Mouse (Mus musculus) heart, postnatal 10 days (tissue): ENCODE data around the gene Rhox3c. TPM values are rescaled to one million over a fixed set of nuclear protein-coding genes. Genes with fewer than 3 reads are reported as not detected.
"Not testable (repeated sequence)": the region's sequence is repeated elsewhere in the genome, so short reads cannot be mapped to it uniquely, and the experiment has no call there.

Experiments
- DNase-seq, 2 experiments: peaks; one replicate each; pipeline ENCODE4 v3.0.0; 2021
- intact Hi-C: fragments of 180-260 bp; cut with DNase I; formaldehyde crosslinking; loops from one replicate; pipeline ENCODE4 v1.15.1; 2025
- total RNA-seq, 2 experiments: library from RNA; stranded (reverse); gene quantifications; 2 replicates each; pipeline ENCODE4 v1.2.3; 2021

Rhox3c gene
- total RNA-seq = not detected

- DNase-seq, intact Hi-C loops: not testable (repeated sequence)
Measured at GRCm38 (mm10) chrX:37458285-37458684, at the start of gene Rhox3c. Gene Rhox3c (plus strand): TSS chrX:37458585.

- DNase-seq, intact Hi-C loops: not testable (repeated sequence)
Measured at GRCm38 (mm10) chrX:37411767-37412166, 46.6 kb upstream of the Rhox3c start, which contains the start of gene Rhox2b. Gene Rhox2b (plus strand): TSS chrX:37412067.

- DNase-seq, intact Hi-C loops: not testable (repeated sequence)
Measured at GRCm38 (mm10) chrX:37432194-37432593, 26.2 kb upstream of the Rhox3c start, which contains the start of gene Rhox4b. Gene Rhox4b (plus strand): TSS chrX:37432494.

- DNase-seq, intact Hi-C loops: not testable (repeated sequence)
Measured at GRCm38 (mm10) chrX:37453380-37453779, 5.0 kb upstream of the Rhox3c start, which contains the start of gene Rhox2c. Gene Rhox2c (plus strand): TSS chrX:37453680.

GRCm38 (mm10) chrX:37480037-37480436, 21.7 kb downstream of the Rhox3c start, which contains the start of gene Rhox4c:
Gene Rhox4c (plus strand): TSS chrX:37480337.
- intact Hi-C loops, DNase-seq: not testable (repeated sequence)

- DNase-seq, intact Hi-C loops: not testable (repeated sequence)
Measured at GRCm38 (mm10) chrX:37514059-37514458, 55.7 kb downstream of the Rhox3c start, which contains the start of gene Rhox4d. Gene Rhox4d (plus strand): TSS chrX:37514359.

Other genes starting within 250 kb of the Rhox3c start
- gene Gm9, start 247.5 kb upstream of the Rhox3c start, total RNA-seq = not detected
- gene Rhox1, start 236.3 kb upstream of the Rhox3c start, total RNA-seq = not detected
- gene Rhox2a, start 213.6 kb upstream of the Rhox3c start, total RNA-seq = not detected
- gene Rhox3a, start 208.7 kb upstream of the Rhox3c start, total RNA-seq = not detected
- gene Rhox4a, start 193.2 kb upstream of the Rhox3c start, total RNA-seq = not detected
- gene Rhox3a2, start 78.6 kb upstream of the Rhox3c start, total RNA-seq = not detected
- gene Rhox4a2, start 67.7 kb upstream of the Rhox3c start, total RNA-seq = not detected
- not detected for gene Rhox2b, start 46.5 kb upstream of the Rhox3c start, total RNA-seq
- gene Rhox4b, start 26.1 kb upstream of the Rhox3c start, total RNA-seq = not detected
- not detected for gene Rhox2c, start 4.9 kb upstream of the Rhox3c start, total RNA-seq
- not detected for gene Rhox4c, start 21.8 kb downstream of the Rhox3c start, total RNA-seq
- not detected for gene Rhox2d, start 34.8 kb downstream of the Rhox3c start, total RNA-seq
- not detected for gene Rhox4d, start 55.8 kb downstream of the Rhox3c start, total RNA-seq
- not detected for gene Rhox2e, start 71.9 kb downstream of the Rhox3c start, total RNA-seq
- gene Rhox3e, start 83.4 kb downstream of the Rhox3c start, total RNA-seq = not detected
- not detected for gene Rhox4e, start 98.8 kb downstream of the Rhox3c start, total RNA-seq
- gene Rhox2f, start 112.8 kb downstream of the Rhox3c start, total RNA-seq = not detected
- gene Rhox3f, start 122.4 kb downstream of the Rhox3c start, total RNA-seq = not detected
- gene Rhox4f, start 149.1 kb downstream of the Rhox3c start, total RNA-seq = not detected
- not detected for gene Rhox3g, start 170.0 kb downstream of the Rhox3c start, total RNA-seq
- gene Rhox2g, start 184.9 kb downstream of the Rhox3c start, total RNA-seq = not detected
- not detected for gene Rhox4g, start 192.7 kb downstream of the Rhox3c start, total RNA-seq
- not detected for gene Rhox3h, start 210.2 kb downstream of the Rhox3c start, total RNA-seq
- not detected for gene Rhox2h, start 214.7 kb downstream of the Rhox3c start, total RNA-seq